Mouse (Mus musculus) layer of hippocampus, postnatal 14 days (tissue): Measurements from ENCODE around the gene Lhpp. TPM values are rescaled to one million over a fixed set of nuclear protein-coding genes. Genes with fewer than 3 reads are reported as not detected.

Experiments used
- DNase-seq, 2 experiments: peaks; one replicate each; pipeline ENCODE4 v3.0.0; 2021 to 2022; ENCODE audit warnings: low spot score in 2 of 2, mixed read lengths in 1 of 2
- total RNA-seq, 2 experiments: library from RNA; stranded (reverse); gene quantifications; 2 replicates each; pipeline ENCODE4 v1.2.3; 2021

Gene Lhpp
- total RNA-seq, 2 experiments from 2014 or later, result 30.5 to 31.2 TPM

DNA sequence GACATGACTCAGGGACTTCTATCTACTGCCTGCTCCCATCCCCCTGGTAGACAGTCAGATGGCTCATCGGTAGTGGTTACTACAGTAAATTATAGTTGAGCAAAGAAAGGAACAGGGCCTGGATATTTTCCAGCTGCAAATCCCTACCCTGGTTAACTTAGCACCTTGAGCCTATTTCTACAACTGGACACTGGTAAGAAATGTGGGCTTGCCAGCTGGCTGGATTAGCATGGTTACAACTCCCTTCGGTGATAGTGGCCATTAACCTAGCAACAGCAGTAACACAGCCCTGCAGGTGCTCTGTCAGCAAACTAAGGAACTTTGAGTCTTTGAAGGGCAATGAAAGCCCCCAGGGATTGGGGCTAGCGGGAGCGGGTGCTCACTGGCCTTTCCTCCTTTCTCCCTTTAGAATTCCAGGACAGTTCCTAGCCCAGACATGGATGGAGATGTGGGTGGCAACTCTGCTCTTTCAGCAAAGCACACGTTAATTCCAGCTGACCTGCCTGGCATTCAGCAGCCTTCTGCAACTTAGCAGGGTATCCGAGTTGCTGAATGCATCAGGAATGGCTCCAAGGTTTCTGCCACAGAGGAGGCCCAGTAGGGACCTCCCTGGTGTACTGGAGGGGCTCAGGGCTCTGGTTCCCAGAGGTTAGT, 121.8 kb downstream of the Lhpp start:
- DNase-seq, result no peak

DNA sequence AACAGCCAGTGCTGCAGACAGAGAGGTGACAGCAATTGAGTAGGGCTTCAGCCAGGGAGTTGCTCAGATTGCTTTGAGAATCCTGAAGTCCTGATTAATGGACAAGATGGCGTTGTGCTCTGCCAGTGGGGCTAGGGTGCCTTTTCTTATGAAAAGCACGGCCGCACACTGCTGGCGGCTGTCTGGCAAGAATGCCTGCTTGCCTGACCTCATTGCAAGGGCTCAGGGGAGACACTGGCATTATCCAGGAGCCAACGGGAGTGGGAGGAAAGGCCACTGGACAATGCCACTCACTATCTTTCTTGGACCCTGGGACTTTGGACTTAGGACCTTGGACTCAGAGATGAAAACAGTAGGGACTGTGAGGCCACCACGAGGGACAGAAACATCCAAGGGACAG, 123.1 kb downstream of the Lhpp start:
- no peak for DNase-seq

DNA sequence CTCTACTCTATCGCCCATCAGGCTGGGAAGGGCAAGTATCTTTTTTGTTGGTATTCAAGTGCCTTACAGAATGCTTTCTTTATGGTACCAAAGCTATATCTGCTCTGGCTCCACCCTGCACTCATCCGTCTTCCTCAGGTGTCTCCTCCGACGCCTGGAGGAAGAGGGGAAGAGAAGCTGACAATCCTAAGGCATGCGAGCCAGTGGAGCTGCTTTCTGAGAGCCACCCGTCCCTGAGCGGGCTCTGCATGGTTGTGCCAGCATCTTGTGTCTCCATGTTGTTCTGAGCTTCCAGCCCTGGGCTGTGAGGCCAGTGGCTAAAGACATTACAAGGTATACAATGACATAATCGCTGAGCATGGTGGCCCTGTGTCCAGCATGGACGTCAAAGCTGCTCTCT, 123.8 kb downstream of the Lhpp start:
- no peak for DNase-seq

DNA sequence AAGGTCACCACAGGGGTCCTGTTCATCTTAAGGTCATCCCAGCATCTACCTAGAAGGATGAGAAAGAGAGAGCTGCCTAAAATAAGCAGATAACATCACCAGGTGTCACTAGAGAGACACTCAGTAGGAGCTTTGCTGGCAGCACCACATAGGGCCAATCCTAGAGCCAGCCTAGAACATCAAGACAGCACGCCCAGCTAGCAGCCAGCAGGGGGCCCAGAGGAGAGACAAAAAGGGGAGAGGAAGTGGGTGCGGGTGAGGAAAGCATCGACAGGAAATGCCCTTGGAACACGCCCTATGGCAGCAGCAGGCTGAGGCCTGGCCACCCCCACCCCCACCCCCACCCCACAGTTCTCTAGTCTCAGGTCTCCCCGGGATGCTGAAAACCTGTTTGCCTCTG, 124.7 kb downstream of the Lhpp start:
- no peak for DNase-seq

DNA sequence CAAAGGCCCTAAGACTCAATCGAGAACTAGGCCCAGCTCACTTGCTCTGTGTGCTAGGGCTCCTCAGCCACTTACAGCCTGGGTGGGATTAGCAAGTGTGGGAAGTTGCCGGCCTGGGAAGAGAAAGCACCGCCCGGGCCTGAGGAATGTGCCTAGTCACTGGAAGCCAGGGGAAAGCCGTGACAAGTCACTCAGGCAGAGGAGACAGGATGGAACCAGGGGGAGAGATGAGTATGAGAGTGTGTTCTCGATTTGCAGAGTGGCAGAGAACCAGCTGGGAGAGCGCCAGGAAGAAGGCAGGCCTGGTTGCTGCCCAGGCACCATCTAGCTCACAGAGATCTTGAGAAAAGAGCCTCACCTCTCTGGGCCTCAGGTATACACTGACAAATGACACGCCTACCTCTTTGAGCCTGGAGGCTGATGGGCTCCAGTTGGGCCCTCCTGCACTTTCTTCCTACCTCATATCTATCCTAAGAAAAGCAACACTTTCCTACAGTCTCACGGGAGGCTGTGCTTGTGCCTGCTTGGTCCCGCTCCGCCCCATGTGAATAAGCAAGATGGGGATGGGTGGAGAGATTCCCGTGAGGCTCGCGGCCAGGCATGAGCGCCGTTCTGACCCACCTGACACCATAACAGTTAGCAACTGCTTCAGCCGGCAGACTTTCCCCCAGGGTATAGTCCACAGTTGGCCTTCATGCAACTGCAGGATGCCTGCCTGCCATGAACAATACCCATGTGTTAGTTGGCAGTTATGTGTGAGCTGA, 125.8 kb downstream of the Lhpp start:
- DNase-seq, result no peak

DNA sequence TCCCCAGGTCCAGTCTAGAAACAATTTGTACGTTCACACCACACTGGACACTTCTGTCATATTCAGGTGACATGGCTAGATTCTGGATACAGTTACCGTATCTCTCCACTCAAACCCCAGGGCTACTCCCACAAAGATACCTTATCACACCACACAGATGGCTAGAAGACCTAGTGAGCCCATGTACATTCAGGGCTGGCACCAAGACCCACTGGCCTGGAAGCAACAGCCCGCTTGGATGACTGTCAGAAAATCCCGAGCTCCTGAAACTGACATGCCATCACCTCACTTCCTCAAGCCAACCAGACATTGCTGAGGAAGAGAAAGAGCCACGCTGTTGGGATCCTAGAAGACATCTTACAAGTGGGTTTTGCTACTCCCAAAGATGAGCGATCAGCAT, 128.4 kb downstream of the Lhpp start:
- DNase-seq, result no peak

DNA sequence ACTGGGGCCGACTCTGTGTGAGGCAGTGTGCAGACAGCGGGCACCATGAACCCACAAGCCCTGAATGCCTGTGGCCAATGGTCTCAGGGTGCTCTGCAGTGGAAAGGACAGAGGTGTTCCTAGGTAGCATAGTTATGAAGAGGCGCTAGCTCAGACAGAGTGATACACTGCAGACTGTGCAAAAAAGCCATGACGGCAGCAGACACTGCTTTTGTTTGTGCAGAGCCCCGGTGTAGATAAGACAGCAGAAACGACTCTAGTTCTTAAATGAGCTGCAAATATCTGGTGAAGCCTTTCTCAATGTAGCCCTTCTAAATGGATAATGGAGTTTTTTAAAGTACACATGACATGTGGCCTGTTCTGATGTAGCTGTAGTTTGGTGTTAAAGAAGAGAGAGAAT, 129.4 kb downstream of the Lhpp start:
- DNase-seq, result no peak

DNA sequence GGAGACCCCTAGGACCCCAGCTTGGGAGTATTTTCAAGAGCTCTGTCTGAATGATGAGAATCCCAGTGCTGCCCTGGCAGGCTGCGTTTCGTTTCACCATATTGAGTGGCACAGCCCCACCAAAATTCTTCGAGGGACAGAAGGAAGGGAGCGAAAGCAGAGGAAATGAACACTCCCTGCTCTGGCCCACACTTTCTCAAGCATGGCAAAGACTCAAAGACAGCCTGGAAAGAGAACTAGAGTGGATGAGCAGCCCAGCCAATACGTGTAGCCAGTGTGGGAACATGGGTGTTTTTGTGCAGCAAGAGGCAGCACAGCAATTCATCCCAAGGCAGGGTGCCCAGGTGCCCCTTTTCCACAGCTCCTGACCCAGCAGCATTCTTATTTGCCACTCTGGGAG, 132.5 kb downstream of the Lhpp start:
- peak in 1 of 2 experiments; percentile 59 for DNase-seq

DNA sequence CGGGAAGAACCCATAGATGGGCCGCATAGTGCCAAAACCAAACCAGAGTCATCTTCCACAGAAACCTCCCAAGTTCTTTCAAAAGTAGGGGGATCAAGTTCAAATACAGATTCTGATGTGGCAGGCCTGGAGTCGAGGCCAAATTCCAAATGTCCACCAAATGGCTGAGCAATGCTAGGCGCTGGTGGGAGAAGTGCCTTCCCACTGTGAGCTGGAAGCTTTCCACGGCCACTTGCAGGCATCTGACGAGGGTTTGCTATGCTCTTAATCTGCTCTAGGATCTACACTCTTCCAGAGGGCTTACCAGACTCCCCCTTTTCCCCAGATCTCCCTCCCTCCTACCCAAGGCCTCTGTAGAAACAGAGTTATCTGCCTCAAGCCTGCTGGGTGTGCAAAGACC, 136.7 kb downstream of the Lhpp start:
- no peak for DNase-seq

DNA sequence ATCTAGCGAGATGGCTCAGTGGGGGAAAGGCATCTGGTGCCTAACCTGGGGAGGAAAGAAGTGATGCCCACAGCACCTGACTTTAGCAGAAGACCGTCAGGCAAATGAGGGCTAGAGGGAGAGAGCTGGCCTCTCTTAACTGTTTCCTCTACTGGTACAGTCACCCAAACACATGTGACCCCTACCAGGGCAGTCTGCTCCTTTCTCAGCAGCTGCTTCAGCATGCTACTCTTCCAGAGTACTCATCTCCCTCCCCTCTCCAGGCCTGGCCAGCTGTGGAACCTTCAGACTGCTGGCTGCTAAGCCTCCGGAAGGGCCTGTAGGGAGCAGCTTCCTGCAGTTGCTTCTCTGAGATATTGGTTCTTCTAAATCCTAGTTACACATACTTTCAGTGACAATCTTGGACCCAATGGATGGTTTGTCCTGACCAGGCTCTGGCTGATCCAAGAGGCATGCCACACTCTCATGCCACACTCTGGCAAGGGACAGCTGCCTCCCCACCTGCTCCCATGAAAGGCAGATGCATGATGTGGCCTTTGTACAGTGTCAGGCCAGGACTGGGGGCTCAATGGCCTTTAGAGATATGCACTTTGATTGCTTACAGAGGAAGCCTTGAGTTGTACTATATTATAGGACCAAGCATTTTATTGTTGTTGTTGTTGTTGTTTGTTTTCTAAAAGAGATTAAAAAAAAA, 137.8 kb downstream of the Lhpp start:
- no peak for DNase-seq

DNA sequence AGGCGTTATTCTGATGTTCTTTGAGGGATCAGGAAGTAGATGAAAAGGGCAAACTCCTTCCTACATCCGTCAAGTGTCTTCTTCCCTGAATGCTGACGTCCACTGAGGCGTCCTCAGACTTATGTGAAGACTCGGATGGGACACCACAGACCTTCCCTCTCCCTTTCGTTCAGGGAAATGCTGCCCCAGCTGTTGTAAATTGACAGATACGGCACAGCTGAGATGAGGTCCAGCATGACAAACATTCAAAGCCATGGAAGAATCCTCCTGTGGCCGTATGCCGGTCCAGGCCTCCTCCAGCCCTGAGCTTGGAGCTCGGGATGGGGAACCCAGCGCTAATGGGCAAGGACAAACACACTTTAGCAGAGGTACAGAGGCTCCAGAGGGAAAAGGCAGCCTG, 139.1 kb downstream of the Lhpp start:
- no peak for DNase-seq

DNA sequence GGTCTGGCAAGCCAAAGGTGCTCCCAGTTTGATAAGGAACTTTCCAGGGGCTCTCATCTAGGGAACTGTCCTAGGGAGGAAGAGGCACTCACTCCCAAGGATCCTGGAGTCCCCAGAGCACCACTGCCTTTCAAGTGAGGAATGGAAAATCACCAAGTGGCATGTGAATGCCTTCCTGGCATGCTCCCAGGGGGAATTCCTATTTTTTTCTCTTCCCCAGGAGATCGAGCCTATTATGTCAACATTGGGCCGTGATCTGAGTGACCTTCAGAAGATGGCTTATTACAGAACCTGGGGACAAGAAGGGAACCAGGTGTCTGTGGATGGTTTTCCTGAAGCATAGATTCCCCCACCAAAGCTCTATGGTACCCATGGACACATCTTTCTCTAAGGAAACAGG, 141.3 kb downstream of the Lhpp start:
- no peak for DNase-seq

DNA sequence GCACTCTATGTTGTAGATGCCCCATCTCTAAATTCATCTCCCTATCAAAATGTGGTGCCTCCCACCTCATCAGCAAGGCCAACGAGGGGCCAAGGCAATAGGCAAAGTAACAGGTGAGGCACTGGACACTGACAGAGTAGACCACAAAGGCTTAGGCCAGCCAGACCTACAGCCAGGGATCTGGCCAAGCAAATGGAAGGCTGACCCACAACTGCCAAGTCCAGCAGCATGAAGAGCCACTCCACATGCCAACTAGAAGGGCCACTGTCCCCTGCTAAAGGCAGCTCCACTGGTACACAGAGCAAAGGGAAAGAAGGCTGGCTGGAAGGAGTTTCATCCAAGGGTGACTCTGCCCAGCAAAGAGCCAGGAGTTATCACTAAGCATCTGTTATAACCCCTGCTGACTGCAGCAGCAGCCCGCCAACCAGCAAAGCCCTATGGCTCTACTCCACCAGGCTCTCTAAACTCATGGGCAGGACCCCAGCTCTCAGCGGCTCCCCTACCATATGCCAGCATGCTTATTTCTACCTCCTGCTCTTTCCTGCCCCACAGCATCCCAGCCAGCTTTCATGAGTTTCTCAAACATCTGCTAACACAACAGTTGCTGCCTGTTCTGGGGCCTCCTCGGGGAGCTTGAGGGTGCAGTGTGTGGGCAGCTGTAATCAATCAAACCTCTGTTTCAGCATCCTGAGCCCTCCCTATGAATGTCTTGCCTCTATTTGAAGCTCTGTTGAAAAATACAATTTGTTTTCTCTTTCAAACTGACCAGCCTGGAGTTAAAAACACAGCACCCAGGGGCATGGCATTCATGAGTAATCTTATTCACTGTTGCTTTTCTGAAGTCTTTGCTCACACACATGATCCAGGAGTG, 143.3 kb downstream of the Lhpp start:
- no peak for DNase-seq

DNA sequence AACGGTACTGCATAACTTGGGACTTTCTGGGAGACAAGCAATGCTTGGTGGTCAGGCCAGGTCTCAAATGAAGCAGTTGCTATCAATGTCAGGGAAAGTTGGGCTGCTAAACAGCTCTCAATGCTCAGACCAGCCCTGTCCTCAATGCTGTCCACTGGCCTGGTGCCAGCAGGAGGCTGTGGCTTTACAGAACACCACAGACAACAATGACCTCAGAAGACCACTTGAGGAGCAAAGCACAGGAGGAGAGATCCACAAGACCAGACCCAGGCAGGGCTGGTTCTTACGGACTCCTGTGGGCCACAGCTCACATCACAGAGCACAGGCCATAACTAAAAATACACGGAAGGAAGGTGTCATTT, 143.9 kb downstream of the Lhpp start:
- no peak for DNase-seq

Other genes starting within 250 kb of the Lhpp start
- 10 to 100 TPM; 67.5 to 72.9 TPM for gene Oat, start 34.2 kb upstream of the Lhpp start, total RNA-seq
- not detected for gene Nkx1-2, start 11.0 kb upstream of the Lhpp start, total RNA-seq
- gene Fam53b, start 203.2 kb downstream of the Lhpp start, total RNA-seq, result 10 to 100 TPM; 26.4 to 27.2 TPM
- gene Eef1akmt2, start 242.0 kb downstream of the Lhpp start, total RNA-seq, result 10 to 100 TPM; 30.8 to 36.3 TPM
- 10 to 100 TPM; 26.4 to 29.6 TPM for gene Abraxas2, start 248.6 kb downstream of the Lhpp start, total RNA-seq